In genomic region chr12:10567881-10568280, GRCm38 (mm10) we compare ENCODE assay signal across 24 mouse cellular contexts.
A peak's percentile ranks its signal among the peaks of the same experiment; 100 is the strongest.
DNase-seq lines count a peak whose midpoint lies in the region; ATAC-seq and TF ChIP-seq lines count a peak whose summit lies in the region.
"Had no signal": no experiment of that assay in that cellular context is flagged by ENCODE, and none has a peak within 500 bp of the region (broad histone marks: within the 10 kb centered on the region; RNA-seq: fewer than 3 reads in every experiment).

No protein-coding gene starts in this region.

- no peak for ATAC-seq in embryonic facial prominence, embryonic 14.5 days (ENCODE audit: low read depth)
- ATAC-seq in limb, embryonic 14.5 days (ENCODE audit: low FRiP score, low read depth): no peak
- ATAC-seq in liver, postnatal 0 days: peak; percentile 50
- no peak for ATAC-seq in liver, embryonic 11.5 days (replicated peaks; ENCODE audit: low FRiP score)
- ATAC-seq: activated CD4-positive, CD25-positive, alpha-beta regulatory T cell, adult 4 months; CD4-positive, CD25-positive, alpha-beta regulatory T cell, adult 4 months; forebrain, embryonic 13.5 days; forebrain, embryonic 15.5 days; forebrain, postnatal 0 days; Patski had no signal

- no peak overlapping the region for H3K27ac ChIP-seq in embryonic facial prominence, embryonic 14.5 days (replicated peaks; ENCODE audit: low read depth, low read length)
- H3K27ac ChIP-seq in embryonic facial prominence, embryonic 10.5 days (replicated peaks): no peak overlapping the region
- no peak overlapping the region for H3K27ac ChIP-seq in limb, embryonic 14.5 days (replicated peaks; ENCODE audit: low read depth, low read length)
- H3K27ac ChIP-seq in limb, embryonic 10.5 days: no peak overlapping the region
- H3K27ac ChIP-seq in liver, postnatal 0 days (ENCODE audit: low read depth): no peak overlapping the region
- no peak overlapping the region for H3K27ac ChIP-seq in liver, embryonic 11.5 days (ENCODE audit: low read depth, low read length)
- H3K27ac ChIP-seq: embryonic facial prominence, embryonic 13.5 days; forebrain, embryonic 13.5 days; forebrain, embryonic 15.5 days had no signal

- 55% methylated on average over 2 of the region's 2 CpGs for WGBS in embryonic facial prominence, embryonic 14.5 days
- 82% methylated on average over 2 of the region's 2 CpGs for WGBS in embryonic facial prominence, embryonic 10.5 days
- WGBS in limb, embryonic 14.5 days: 46% methylated on average over 2 of the region's 2 CpGs
- WGBS in limb, embryonic 10.5 days: 91% methylated on average over 2 of the region's 2 CpGs
- 54% methylated on average over 2 of the region's 2 CpGs for WGBS in liver, postnatal 0 days (ENCODE audit: insufficient replicate concordance)
- WGBS in liver, embryonic 11.5 days: 81% methylated on average over 2 of the region's 2 CpGs

- DNase-seq in embryonic facial prominence, embryonic 14.5 days (ENCODE audit: low spot score): peak; percentile 31
- no peak for DNase-seq in embryonic facial prominence, embryonic 10.5 days (ENCODE audit: low spot score)
- DNase-seq in limb, embryonic 14.5 days (ENCODE audit: low spot score): peak; percentile 6
- no peak for DNase-seq in limb, embryonic 10.5 days (ENCODE audit: low spot score)
- DNase-seq in liver, postnatal 0 days: no peak
- DNase-seq in liver, embryonic 11.5 days (ENCODE audit: low spot score): no peak
- DNase-seq: adrenal gland, adult 8-10 months; adrenal gland, postnatal 14 days; adrenal gland, postnatal 36 days; B cell, adult 2 months; cerebellum, adult 11-12 months; cerebellum, adult 2 months; cerebellum, adult 9-10 months; cerebellum, postnatal 10 days; cerebellum, postnatal 25 days; forebrain, postnatal 0 days had no signal

- H3K4me2 ChIP-seq in embryonic facial prominence, embryonic 14.5 days (ENCODE audit: low read depth, low read length): no peak overlapping the region
- H3K4me2 ChIP-seq in limb, embryonic 14.5 days (replicated peaks; ENCODE audit: low read depth, low read length, severe bottlenecking): no peak overlapping the region
- no peak overlapping the region for H3K4me2 ChIP-seq in liver, postnatal 0 days (ENCODE audit: low read depth, low read length)
- H3K4me2 ChIP-seq in liver, embryonic 11.5 days: no peak overlapping the region
- H3K4me2 ChIP-seq: embryonic facial prominence, embryonic 13.5 days; forebrain, embryonic 13.5 days; forebrain, embryonic 15.5 days had no signal

- H3K9ac ChIP-seq in embryonic facial prominence, embryonic 14.5 days (ENCODE audit: low read depth, low read length): no peak overlapping the region
- H3K9ac ChIP-seq in limb, embryonic 14.5 days (ENCODE audit: low read depth, low read length, severe bottlenecking): no peak overlapping the region
- no peak overlapping the region for H3K9ac ChIP-seq in liver, postnatal 0 days (replicated peaks)
- H3K9ac ChIP-seq in liver, embryonic 11.5 days (ENCODE audit: low read depth, low read length): no peak overlapping the region
- H3K9ac ChIP-seq: embryonic facial prominence, embryonic 13.5 days; forebrain, embryonic 13.5 days; forebrain, embryonic 15.5 days; forebrain, postnatal 0 days had no signal

- H3K27me3 ChIP-seq in embryonic facial prominence, embryonic 14.5 days (replicated peaks; ENCODE audit: control insufficient read depth, insufficient read depth, low read length): no peaks in the 10 kb centered on the region
- H3K27me3 ChIP-seq in embryonic facial prominence, embryonic 10.5 days (replicated peaks; ENCODE audit: low read depth, poor library complexity, severe bottlenecking): no peaks in the 10 kb centered on the region
- no peaks in the 10 kb centered on the region for H3K27me3 ChIP-seq in limb, embryonic 14.5 days (ENCODE audit: control insufficient read depth, insufficient read depth, low read length)
- H3K27me3 ChIP-seq in limb, embryonic 10.5 days (ENCODE audit: low read depth, poor library complexity, severe bottlenecking): no peaks in the 10 kb centered on the region
- H3K27me3 ChIP-seq in liver, postnatal 0 days (ENCODE audit: insufficient read depth, low read length): no peaks in the 10 kb centered on the region
- no peaks in the 10 kb centered on the region for H3K27me3 ChIP-seq in liver, embryonic 11.5 days (replicated peaks; ENCODE audit: control insufficient read depth, insufficient read depth, low read length)
- H3K27me3 ChIP-seq: CH12.LX; embryonic facial prominence, embryonic 13.5 days; forebrain, embryonic 13.5 days; forebrain, embryonic 15.5 days had no signal

- no peaks in the 10 kb centered on the region for H3K36me3 ChIP-seq in embryonic facial prominence, embryonic 14.5 days (ENCODE audit: control insufficient read depth, insufficient read depth, low read length)
- no peaks in the 10 kb centered on the region for H3K36me3 ChIP-seq in embryonic facial prominence, embryonic 10.5 days (replicated peaks)
- no peaks in the 10 kb centered on the region for H3K36me3 ChIP-seq in limb, embryonic 14.5 days (ENCODE audit: control insufficient read depth, insufficient read depth, low read length)
- no peaks in the 10 kb centered on the region for H3K36me3 ChIP-seq in limb, embryonic 10.5 days
- H3K36me3 ChIP-seq in liver, postnatal 0 days (replicated peaks; ENCODE audit: insufficient read depth, low read length): no peaks in the 10 kb centered on the region
- no peaks in the 10 kb centered on the region for H3K36me3 ChIP-seq in liver, embryonic 11.5 days (ENCODE audit: control insufficient read depth, insufficient read depth, low read length)
- H3K36me3 ChIP-seq: embryonic facial prominence, embryonic 13.5 days; forebrain, embryonic 15.5 days; G1E had no signal

- H3K4me3 ChIP-seq in embryonic facial prominence, embryonic 14.5 days (ENCODE audit: low read depth, low read length): no peak overlapping the region
- H3K4me3 ChIP-seq in embryonic facial prominence, embryonic 10.5 days: no peak overlapping the region
- H3K4me3 ChIP-seq in limb, embryonic 14.5 days (replicated peaks; ENCODE audit: low read length): no peak overlapping the region
- no peak overlapping the region for H3K4me3 ChIP-seq in limb, embryonic 10.5 days
- H3K4me3 ChIP-seq in liver, postnatal 0 days (ENCODE audit: low read depth, low read length): no peak overlapping the region
- H3K4me3 ChIP-seq in liver, embryonic 11.5 days (ENCODE audit: low read depth, low read length): no peak overlapping the region
- H3K4me3 ChIP-seq: embryonic facial prominence, embryonic 13.5 days; forebrain, embryonic 13.5 days; forebrain, embryonic 15.5 days had no signal

- no peaks in the 10 kb centered on the region for H3K9me3 ChIP-seq in embryonic facial prominence, embryonic 14.5 days (ENCODE audit: control insufficient read depth, low read length)
- H3K9me3 ChIP-seq in embryonic facial prominence, embryonic 10.5 days: no peaks in the 10 kb centered on the region
- H3K9me3 ChIP-seq in limb, embryonic 14.5 days (ENCODE audit: control insufficient read depth, low read length): no peaks in the 10 kb centered on the region
- no peaks in the 10 kb centered on the region for H3K9me3 ChIP-seq in limb, embryonic 10.5 days (replicated peaks)
- no peaks in the 10 kb centered on the region for H3K9me3 ChIP-seq in liver, postnatal 0 days (ENCODE audit: low read length)
- no peaks in the 10 kb centered on the region for H3K9me3 ChIP-seq in liver, embryonic 11.5 days (ENCODE audit: control insufficient read depth, low read length)
- H3K9me3 ChIP-seq: embryonic facial prominence, embryonic 13.5 days; forebrain, embryonic 13.5 days; forebrain, embryonic 15.5 days; G1E had no signal

- TF ChIP-seq EP300 in liver, postnatal 0 days (IDR thresholded peaks at IDR 0.05; ENCODE audit: low read depth): no peak

- TF ChIP-seq CTCF in liver, postnatal 0 days (IDR thresholded peaks at IDR 0.05; ENCODE audit: low read depth): no peak

- TF ChIP-seq POLR2A in limb, embryonic 14.5 days (IDR thresholded peaks at IDR 0.05; ENCODE audit: borderline replicate concordance, extremely low read depth, insufficient read depth, insufficient read length): no peak

- peaks cover 2% of the 10 kb centered on the region; the same call in 1 of the 2 replicates for H3K4me1 ChIP-seq in embryonic facial prominence, embryonic 14.5 days (ENCODE audit: control insufficient read depth, insufficient read depth, low read length)
- peaks cover 9% of the 10 kb centered on the region; the same call in 1 of the 2 replicates for H3K4me1 ChIP-seq in embryonic facial prominence, embryonic 10.5 days
- H3K4me1 ChIP-seq in limb, embryonic 14.5 days (ENCODE audit: control insufficient read depth, insufficient read depth, low read length): peaks cover 9% of the 10 kb centered on the region; the same call in 1 of the 2 replicates
- peaks cover 13% of the 10 kb centered on the region for H3K4me1 ChIP-seq in limb, embryonic 10.5 days
- H3K4me1 ChIP-seq in liver, postnatal 0 days (ENCODE audit: insufficient read depth): no peaks in the 10 kb centered on the region
- no peaks in the 10 kb centered on the region for H3K4me1 ChIP-seq in liver, embryonic 11.5 days (replicated peaks; ENCODE audit: control insufficient read depth, insufficient read depth, low read length)
- H3K4me1 ChIP-seq: forebrain, embryonic 13.5 days; forebrain, embryonic 15.5 days had no signal

Comparison
In these comparisons a context has a peak if more than half of its experiments do, and no peak if none do; other contexts are left out.
1. DNase-seq: peak in embryonic facial prominence, embryonic 14.5 days (single experiment) and limb, embryonic 14.5 days (single experiment); none in embryonic facial prominence, embryonic 10.5 days (single experiment), limb, embryonic 10.5 days (single experiment), liver, postnatal 0 days (single experiment) and liver, embryonic 11.5 days (single experiment).